Mouse (Mus musculus) lung, postnatal 0 days (tissue): ENCODE results near the gene Coq8b. TPM values are rescaled to one million over a fixed set of nuclear protein-coding genes. Genes with fewer than 3 reads are reported as not detected.
A peak's percentile ranks its signal among the peaks of the same experiment; 100 is the strongest.

Experiments used
- ATAC-seq: fragments of 200-750 bp; cut with Nextera tagmentation; 2 replicates; pipeline ENCODE4 v1.8.0; 2017; ENCODE audit warnings: moderate library complexity
- DNase-seq: peaks from one replicate; pipeline ENCODE4 v3.0.0-alpha.2; 2016; ENCODE audit warnings: low spot score
- H3K27ac ChIP-seq: fragments of 300-500 bp; sonication (generic); 2 replicates; pipeline ENCODE4 v1.5.1; 2014; ENCODE audit warnings: antibody characterized with exemption, mild to moderate bottlenecking, low read length, mixed read lengths
- H3K27me3 ChIP-seq: fragments of 300-500 bp; sonication (generic); replicated peaks from 2 replicates; pipeline ENCODE4 v1.6.1; 2014; ENCODE audit warnings: low read length, mixed read lengths; ENCODE audit not compliant: insufficient read depth
- H3K36me3 ChIP-seq: fragments of 300-500 bp; sonication (generic); 2 replicates; pipeline ENCODE4 v1.6.1; 2014; ENCODE audit warnings: low read length, mixed read lengths; ENCODE audit not compliant: insufficient read depth
- H3K4me1 ChIP-seq: fragments of 300-500 bp; sonication (generic); 2 replicates; pipeline ENCODE4 v1.6.1; 2014; ENCODE audit warnings: antibody characterized with exemption, low read depth, low read length, mixed read lengths; ENCODE audit not compliant: insufficient read depth
- H3K4me2 ChIP-seq: fragments of 300-500 bp; sonication (generic); replicated peaks from 2 replicates; pipeline ENCODE4 v1.6.1; 2014; ENCODE audit warnings: low read depth, mild to moderate bottlenecking, low read length, moderate library complexity, mixed read lengths
- H3K4me3 ChIP-seq: fragments of 300-500 bp; sonication (generic); 2 replicates; pipeline ENCODE4 v1.5.1; 2014; ENCODE audit warnings: low read depth, low read length
- H3K9ac ChIP-seq: fragments of 300-500 bp; sonication (generic); replicated peaks from 2 replicates; pipeline ENCODE4 v1.6.1; 2014; ENCODE audit warnings: low read depth, mild to moderate bottlenecking
- H3K9me3 ChIP-seq: fragments of 300-500 bp; sonication (generic); 2 replicates; pipeline ENCODE4 v1.6.1; 2016; ENCODE audit warnings: low read length, mixed read lengths
- CTCF ChIP-seq: IDR thresholded peaks from 2 replicates; pipeline ENCODE4 v1.5.1; 2016; ENCODE audit warnings: antibody characterized with exemption, mild to moderate bottlenecking
- EP300 ChIP-seq: IDR thresholded peaks from 2 replicates; pipeline ENCODE4 v1.6.1; 2016; ENCODE audit warnings: antibody characterized with exemption, mild to moderate bottlenecking, control low read depth
- WGBS: fragments of 180-500 bp; shearing (Covaris S2); extraction: QIAGEN DNeasy Blood & Tissue Kit; methylation state at CpG from one replicate; pipeline ENCODE4 v1.1.7; 2014; 5-methylcytosine and 5-hydroxymethylcytosine counted together
- polyA plus RNA-seq: library from polyadenylated mRNA; unstranded; fragments of >200 nt; fragmentation: Nextera tagmentation; extraction: Ambion mirVana; gene quantifications from 2 replicates; pipeline ENCODE4 v1.2.1, GENCODE M21; 2015

Gene Coq8b
- polyA plus RNA-seq, 1 experiment from 2014 or later, result 21.3 TPM

- WGBS, result 7% methylated on average over 12 of the region's 12 CpGs
- peak overlapping the region; percentile 6; the same call in 1 of the 2 replicates for H3K4me2 ChIP-seq
- no peaks in the 10 kb centered on the region for H3K9me3 ChIP-seq
- H3K9ac ChIP-seq, result no peak overlapping the region
- no peak for TF ChIP-seq CTCF
- TF ChIP-seq EP300, result peak; percentile 93
- H3K36me3 ChIP-seq, result no peaks in the 10 kb centered on the region
- ATAC-seq (peak; percentile 94), DNase-seq (peak; percentile 90)
- no peaks in the 10 kb centered on the region for H3K4me1 ChIP-seq
- H3K27ac ChIP-seq, result peak overlapping the region; percentile 68
- no peaks in the 10 kb centered on the region for H3K27me3 ChIP-seq
- no peak overlapping the region for H3K4me3 ChIP-seq
These were observed 59.1 kb downstream of the Coq8b start for GRCm38 (mm10) chr7:27291795-27292466.

GRCm38 (mm10) chr7:27295956-27296355 lies 63.1 kb downstream of the Coq8b start:
- no peak for DNase-seq
- Histone ChIP-seq H3K4me2 (no peak overlapping the region), H3K4me1 (no peaks in the 10 kb centered on the region), H3K27me3 (no peaks in the 10 kb centered on the region), H3K9me3 (no peaks in the 10 kb centered on the region), H3K4me3 (no peak overlapping the region), H3K36me3 (no peaks in the 10 kb centered on the region), H3K27ac (no peak overlapping the region), H3K9ac (no peak overlapping the region)
- ATAC-seq, result 0 out of 2 replicates have a peak, but pooled peaks have one; percentile 16
- TF ChIP-seq CTCF, result no peak
- TF ChIP-seq EP300, result no peak
- WGBS, result 50% methylated on average over 4 of the region's 4 CpGs

GRCm38 (mm10) chr7:27296518-27296917 lies 63.7 kb downstream of the Coq8b start:
- H3K9me3 ChIP-seq, result no peaks in the 10 kb centered on the region
- ATAC-seq, result no peak
- H3K36me3 ChIP-seq, result no peaks in the 10 kb centered on the region
- no peak for DNase-seq
- no peak overlapping the region for H3K27ac ChIP-seq
- H3K4me2 ChIP-seq, result no peak overlapping the region
- H3K27me3 ChIP-seq, result no peaks in the 10 kb centered on the region
- H3K4me1 ChIP-seq, result no peaks in the 10 kb centered on the region
- 92% methylated on average over 4 of the region's 4 CpGs for WGBS
- H3K4me3 ChIP-seq, result no peak overlapping the region
- H3K9ac ChIP-seq, result no peak overlapping the region
- no peak for TF ChIP-seq CTCF
- no peak for TF ChIP-seq EP300

- H3K27me3 ChIP-seq, result no peaks in the 10 kb centered on the region
- no peaks in the 10 kb centered on the region for H3K9me3 ChIP-seq
- H3K36me3 ChIP-seq, result no peaks in the 10 kb centered on the region
- TF ChIP-seq EP300 (no peak), CTCF (no peak)
- DNase-seq (no peak), ATAC-seq (no peak)
- 72% methylated on average over 16 of the region's 16 CpGs for WGBS
- no peak overlapping the region for H3K9ac ChIP-seq
- no peak overlapping the region for H3K27ac ChIP-seq
- no peaks in the 10 kb centered on the region; the same call in 1 of the 2 replicates for H3K4me1 ChIP-seq
- H3K4me2 ChIP-seq, result no peak overlapping the region
- no peak overlapping the region for H3K4me3 ChIP-seq
These were observed 65.3 kb downstream of the Coq8b start for GRCm38 (mm10) chr7:27298033-27298610.

GRCm38 (mm10) chr7:27298816-27299215 lies 66.0 kb downstream of the Coq8b start:
- ATAC-seq, result no peak

GRCm38 (mm10) chr7:27300351-27300750 lies 67.5 kb downstream of the Coq8b start:
- H3K9ac ChIP-seq, result no peak overlapping the region
- no peak for DNase-seq
- no peak overlapping the region for H3K27ac ChIP-seq
- TF ChIP-seq EP300 (no peak), CTCF (no peak)
- H3K27me3 ChIP-seq, result no peaks in the 10 kb centered on the region
- no peak overlapping the region for H3K4me3 ChIP-seq
- H3K36me3 ChIP-seq, result no peaks in the 10 kb centered on the region
- no peaks in the 10 kb centered on the region for H3K9me3 ChIP-seq
- H3K4me1 ChIP-seq, result no peaks in the 10 kb centered on the region; the same call in 1 of the 2 replicates
- WGBS, result 84% methylated on average over 4 of the region's 4 CpGs
- H3K4me2 ChIP-seq, result no peak overlapping the region
- ATAC-seq, result no peak

More at GRCm38 (mm10) chr7:27298816-27299215, 66.0 kb downstream of the Coq8b start:
- H3K36me3 ChIP-seq, result no peaks in the 10 kb centered on the region
- 76% methylated on average over 6 of the region's 6 CpGs for WGBS
- no peak overlapping the region for H3K4me2 ChIP-seq
- H3K27me3 ChIP-seq, result no peaks in the 10 kb centered on the region
- no peaks in the 10 kb centered on the region; the same call in 1 of the 2 replicates for H3K4me1 ChIP-seq
- no peak overlapping the region for H3K27ac ChIP-seq
- no peak for DNase-seq
- no peak overlapping the region for H3K4me3 ChIP-seq
- TF ChIP-seq EP300, result no peak
- TF ChIP-seq CTCF, result no peak
- H3K9ac ChIP-seq, result no peak overlapping the region
- no peaks in the 10 kb centered on the region for H3K9me3 ChIP-seq
